Mouse (Mus musculus) erythroblast, embryonic 14.5 days (primary cell): Measurements from ENCODE around the gene Tenm2. TPM values are rescaled to one million over a fixed set of nuclear protein-coding genes. Genes with fewer than 3 reads are reported as not detected.

Source experiments
- H3K27me3 ChIP-seq: 2 replicates; pipeline ENCODE4 v1.6.1; 2012; ENCODE audit warnings: inconsistent platforms; ENCODE audit not compliant: control insufficient read depth
- H3K36me3 ChIP-seq: 2 replicates; pipeline ENCODE4 v1.6.1; 2012; ENCODE audit warnings: mild to moderate bottlenecking, inconsistent platforms; ENCODE audit not compliant: control insufficient read depth
- H3K4me1 ChIP-seq: 2 replicates; pipeline ENCODE4 v1.6.1; 2012; ENCODE audit warnings: inconsistent platforms; ENCODE audit not compliant: control insufficient read depth
- H3K4me3 ChIP-seq: replicated peaks from 2 replicates; pipeline ENCODE3; 2012; ENCODE audit warnings: moderate library complexity, mild to moderate bottlenecking, inconsistent platforms
- H3K9me3 ChIP-seq: 2 replicates; pipeline ENCODE4 v1.6.1; 2012; ENCODE audit warnings: low read length, inconsistent platforms, mixed read lengths; ENCODE audit not compliant: control insufficient read depth
- GATA1 ChIP-seq: IDR thresholded peaks from 2 replicates; pipeline ENCODE4 v1.6.1; 2012; ENCODE audit warnings: low read length, inconsistent platforms, mixed read lengths
- TAL1 ChIP-seq: IDR thresholded peaks from 3 replicates; pipeline ENCODE4 v1.6.1; 2012; ENCODE audit warnings: low read length, inconsistent platforms, mixed read lengths
- polyA plus RNA-seq: library from polyadenylated mRNA; stranded (reverse); fragments of >175 nt; gene quantifications from 2 replicates; pipeline ENCODE4 v1.2.3, GENCODE M21; 2012

The Tenm2 gene
- polyA plus RNA-seq, 1 experiment = under 0.01 TPM

DNA sequence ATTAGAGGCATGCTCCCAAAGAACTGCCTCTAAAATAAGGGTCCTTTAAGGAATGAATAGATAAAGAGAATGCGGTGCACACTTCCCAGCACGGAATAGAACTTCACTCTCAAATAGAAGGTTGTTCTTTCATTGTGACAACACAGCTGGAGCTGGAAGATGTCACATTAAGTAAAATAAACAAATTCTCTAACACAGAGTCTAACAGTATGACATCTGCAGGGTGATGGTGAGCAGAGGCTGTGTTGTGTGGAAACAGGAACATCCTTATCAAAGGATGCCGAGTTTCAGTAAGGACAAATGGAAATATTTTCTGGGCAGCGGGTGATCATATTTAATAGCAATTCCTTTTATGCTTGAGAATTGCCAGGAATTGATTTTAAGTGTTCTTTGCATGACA is 897.3 kb downstream of the Tenm2 start:
- Histone ChIP-seq H3K9me3 (no peaks in the 10 kb centered on the region), H3K36me3 (no peaks in the 10 kb centered on the region), H3K4me3 (no peak overlapping the region), H3K4me1 (no peaks in the 10 kb centered on the region), H3K27me3 (no peaks in the 10 kb centered on the region)
- TF ChIP-seq TAL1 (no peak), GATA1 (no peak)

DNA sequence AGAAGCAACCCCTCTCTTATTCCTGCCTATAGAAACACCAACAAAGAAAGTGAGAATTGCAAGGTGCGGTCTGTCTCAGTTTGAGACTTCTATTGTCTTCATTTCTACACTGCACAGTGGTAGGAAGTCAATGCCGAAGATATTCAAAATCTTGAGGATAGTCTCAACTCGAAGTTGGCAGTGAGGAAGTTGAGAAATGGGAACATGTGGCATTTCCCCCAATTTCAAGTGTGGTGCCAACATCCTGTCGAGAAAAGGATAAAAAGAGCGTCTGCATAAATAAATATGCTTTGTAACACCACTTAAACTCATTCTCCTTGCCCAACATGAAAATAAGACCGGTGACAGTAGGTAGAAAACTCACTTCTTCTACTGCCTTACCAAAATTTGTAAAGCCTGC is 898.7 kb downstream of the Tenm2 start:
- Histone ChIP-seq H3K4me3 (no peak overlapping the region), H3K9me3 (no peaks in the 10 kb centered on the region), H3K27me3 (no peaks in the 10 kb centered on the region), H3K4me1 (no peaks in the 10 kb centered on the region), H3K36me3 (no peaks in the 10 kb centered on the region)
- TF ChIP-seq TAL1 (no peak), GATA1 (no peak)

DNA sequence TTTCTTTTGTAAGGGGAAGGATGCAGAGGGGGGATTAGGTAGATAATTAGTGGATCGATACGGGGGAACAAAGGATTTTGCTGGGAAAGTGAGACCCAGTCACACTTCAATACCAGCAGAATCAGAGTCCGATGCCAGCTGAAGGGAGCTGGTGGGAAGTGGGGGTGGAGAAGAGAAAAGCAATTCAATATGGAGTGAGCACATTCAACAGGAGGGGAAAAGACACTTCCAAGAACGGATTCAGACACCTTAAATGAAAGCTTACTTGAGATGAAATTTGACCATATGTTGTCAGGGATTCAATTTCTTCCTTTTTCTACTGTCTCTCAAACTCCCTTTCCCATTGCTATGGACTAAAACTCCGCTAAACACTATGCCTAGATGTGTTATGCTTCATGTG is 900.6 kb downstream of the Tenm2 start:
- no peaks in the 10 kb centered on the region for H3K27me3 ChIP-seq
- H3K36me3 ChIP-seq = no peaks in the 10 kb centered on the region
- H3K9me3 ChIP-seq = no peaks in the 10 kb centered on the region
- H3K4me3 ChIP-seq = no peak overlapping the region
- TF ChIP-seq TAL1 (no peak), GATA1 (no peak)
- H3K4me1 ChIP-seq = no peaks in the 10 kb centered on the region

DNA sequence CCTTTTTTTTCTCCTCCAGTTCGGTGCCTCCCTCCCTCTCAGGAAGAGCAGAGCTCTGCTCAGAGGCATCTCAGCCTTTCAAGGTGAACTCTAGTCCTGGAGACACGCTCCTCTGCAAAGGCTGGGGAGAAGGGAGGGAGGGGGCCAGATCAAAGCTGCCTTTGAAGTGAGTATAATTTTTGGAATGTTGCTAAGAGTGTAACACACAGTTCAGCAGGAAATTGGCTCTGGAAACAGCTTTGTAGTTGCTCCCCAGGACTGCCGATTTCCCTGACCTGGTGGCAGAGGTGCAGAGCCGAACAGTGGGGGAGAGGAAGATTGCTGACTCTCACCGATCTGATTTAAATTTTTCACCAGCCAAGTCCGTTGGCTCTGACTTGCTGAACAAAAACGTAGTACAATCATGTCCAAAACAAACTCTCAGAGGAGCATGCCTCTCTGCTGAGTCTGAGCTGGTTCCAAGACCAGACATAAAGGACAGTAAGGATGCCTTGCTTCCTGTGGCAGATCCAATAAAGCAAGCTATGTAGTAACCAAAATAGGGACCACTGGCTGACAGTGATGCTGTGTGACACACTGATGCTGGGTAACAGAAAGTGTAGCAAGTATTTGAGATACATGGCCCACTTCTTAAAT is 901.5 kb downstream of the Tenm2 start:
- Histone ChIP-seq H3K4me3 (no peak overlapping the region), H3K36me3 (no peaks in the 10 kb centered on the region), H3K27me3 (no peaks in the 10 kb centered on the region), H3K4me1 (no peaks in the 10 kb centered on the region), H3K9me3 (no peaks in the 10 kb centered on the region)
- TF ChIP-seq TAL1 = no peak

DNA sequence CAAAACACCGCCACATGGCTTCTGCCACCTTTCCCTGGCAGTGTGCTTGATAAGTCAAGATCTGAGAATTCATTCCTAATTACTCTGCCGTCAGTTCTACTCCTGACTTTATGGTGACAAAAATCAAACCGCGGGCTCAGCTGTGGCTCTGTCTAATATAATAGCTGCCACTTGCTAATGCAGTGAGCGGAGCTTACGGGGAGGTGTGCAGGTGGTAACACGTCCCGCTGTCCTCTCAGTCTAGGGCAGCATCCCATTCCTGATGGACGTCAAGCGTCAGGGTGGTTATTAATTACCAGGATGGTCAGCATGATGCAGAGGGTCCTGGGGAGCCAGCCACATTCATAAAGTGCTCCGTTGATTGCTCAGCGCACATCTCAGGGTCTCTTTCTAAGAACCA is 903.5 kb downstream of the Tenm2 start:
- TF ChIP-seq GATA1 (no peak), TAL1 (no peak)
- H3K4me3 ChIP-seq = no peak overlapping the region
- no peaks in the 10 kb centered on the region for H3K27me3 ChIP-seq
- no peaks in the 10 kb centered on the region for H3K4me1 ChIP-seq
- H3K9me3 ChIP-seq = no peaks in the 10 kb centered on the region
- H3K36me3 ChIP-seq = no peaks in the 10 kb centered on the region

DNA sequence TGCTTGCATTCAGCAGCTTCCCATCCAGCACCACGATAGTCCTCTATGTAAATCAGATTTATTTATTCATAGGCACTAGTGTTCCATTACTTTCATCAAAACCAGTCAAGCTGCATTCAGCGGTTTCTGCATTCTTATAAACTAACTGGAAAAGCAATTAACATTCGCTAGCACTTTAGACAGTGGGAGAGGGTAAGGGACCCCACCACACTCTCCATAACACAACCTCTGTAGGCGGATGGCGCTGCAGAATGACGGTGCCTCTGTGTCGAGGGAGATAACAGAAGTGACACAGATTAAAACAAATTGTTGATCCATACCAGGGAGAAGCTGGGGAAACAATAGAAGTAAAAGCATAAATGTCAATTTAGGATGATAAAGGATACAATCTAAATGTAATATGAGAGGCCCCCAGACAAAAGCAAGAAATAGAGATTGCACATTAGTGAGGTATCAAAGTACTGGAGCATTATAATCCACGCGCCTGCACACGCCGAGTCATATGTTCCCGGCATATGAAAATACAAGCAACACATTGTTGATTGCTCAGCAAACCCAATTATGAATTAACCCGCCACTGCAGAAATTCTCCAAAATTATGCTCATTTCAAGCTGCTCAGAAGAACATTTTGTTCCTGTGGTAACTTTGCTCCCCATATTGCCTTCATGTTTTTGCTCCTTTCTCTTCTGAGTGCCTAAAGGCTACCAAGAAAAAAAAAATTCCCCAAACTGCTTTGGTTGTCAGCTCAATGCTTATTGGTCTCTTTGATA is 904.2 kb downstream of the Tenm2 start:
- no peaks in the 10 kb centered on the region for H3K4me1 ChIP-seq
- H3K4me3 ChIP-seq = no peak overlapping the region
- TF ChIP-seq TAL1 = no peak
- no peaks in the 10 kb centered on the region for H3K36me3 ChIP-seq
- H3K27me3 ChIP-seq = no peaks in the 10 kb centered on the region
- no peaks in the 10 kb centered on the region for H3K9me3 ChIP-seq

DNA sequence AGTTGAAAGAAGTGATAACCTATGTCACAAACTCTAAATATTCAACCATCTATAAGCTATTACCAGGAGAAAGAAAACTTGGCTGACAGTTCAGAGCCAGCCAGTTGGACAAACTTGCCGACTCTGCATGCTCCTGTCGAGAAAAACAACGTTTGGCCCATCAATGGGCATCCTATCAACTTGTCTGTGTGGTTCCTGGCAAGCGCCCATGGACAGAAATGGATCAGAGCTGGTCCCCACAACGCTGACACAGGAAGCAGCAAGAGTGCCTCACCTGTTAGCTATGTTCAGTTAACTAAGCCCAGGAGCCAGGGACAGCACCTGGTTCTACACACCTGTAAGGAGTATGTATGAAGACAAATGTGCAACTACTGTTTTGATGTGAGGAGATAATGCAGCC is 908.5 kb downstream of the Tenm2 start:
- TF ChIP-seq GATA1 (no peak), TAL1 (no peak)
- no peaks in the 10 kb centered on the region for H3K4me1 ChIP-seq
- no peaks in the 10 kb centered on the region for H3K9me3 ChIP-seq
- no peaks in the 10 kb centered on the region for H3K27me3 ChIP-seq
- H3K36me3 ChIP-seq = no peaks in the 10 kb centered on the region
- no peak overlapping the region for H3K4me3 ChIP-seq

DNA sequence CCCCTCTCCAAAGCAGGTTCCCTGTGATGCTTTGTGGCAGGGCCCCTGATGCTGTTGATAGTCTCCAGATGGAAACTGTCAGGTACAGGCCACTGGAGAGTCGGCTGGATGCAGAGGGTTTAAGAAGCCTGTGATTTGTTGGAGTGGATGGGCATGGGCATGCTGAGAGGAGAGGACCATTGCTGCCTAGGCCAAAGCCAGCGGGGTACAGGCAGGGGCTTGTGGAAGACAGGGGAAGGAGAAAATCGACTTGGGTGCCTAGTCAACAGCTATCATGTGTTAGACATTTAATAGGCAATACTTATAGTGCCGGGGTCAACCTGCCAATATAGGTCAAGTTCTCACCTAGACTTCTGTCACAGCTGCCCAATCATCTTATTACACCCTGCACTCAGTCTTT is 926.4 kb downstream of the Tenm2 start:
- Histone ChIP-seq H3K4me1 (no peaks in the 10 kb centered on the region), H3K36me3 (no peaks in the 10 kb centered on the region), H3K9me3 (peaks cover 10% of the 10 kb centered on the region; the same call in 1 of the 2 replicates), H3K4me3 (no peak overlapping the region), H3K27me3 (no peaks in the 10 kb centered on the region)
- TF ChIP-seq GATA1 (no peak), TAL1 (no peak)

DNA sequence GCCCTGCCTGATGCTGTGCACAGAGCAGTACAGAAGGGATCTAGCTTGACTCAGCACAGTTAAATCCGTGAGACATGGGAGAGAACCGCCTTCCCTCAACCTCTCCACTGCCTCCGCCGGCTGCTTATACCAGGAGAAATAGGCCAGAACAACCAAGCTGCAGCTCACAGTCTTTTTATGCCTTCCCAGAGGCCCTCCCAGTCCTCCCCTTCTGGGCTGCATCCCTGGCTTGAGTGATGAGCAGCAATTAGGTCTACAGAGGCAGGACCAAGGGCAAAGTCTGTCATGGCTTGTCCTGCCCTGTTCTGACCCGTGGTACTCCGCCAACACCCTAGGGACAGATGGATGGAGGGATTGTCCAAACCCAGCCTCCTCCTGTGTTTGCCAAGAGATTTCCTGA is 928.5 kb downstream of the Tenm2 start:
- no peaks in the 10 kb centered on the region for H3K4me1 ChIP-seq
- no peaks in the 10 kb centered on the region for H3K36me3 ChIP-seq
- peaks cover 10% of the 10 kb centered on the region; the same call in 1 of the 2 replicates for H3K9me3 ChIP-seq
- TF ChIP-seq GATA1 = no peak
- H3K4me3 ChIP-seq = no peak overlapping the region
- H3K27me3 ChIP-seq = no peaks in the 10 kb centered on the region
